9 mouse cellular contexts compared by ENCODE assay signal in genomic region chr2:92954404-92955114, GRCm38 (mm10). TPM values are rescaled to one million over a fixed set of nuclear protein-coding genes. Genes with fewer than 3 reads are reported as not detected.
A peak's percentile ranks its signal among the peaks of the same experiment; 100 is the strongest.
DNase-seq lines count a peak whose midpoint lies in the region; ATAC-seq and TF ChIP-seq lines count a peak whose summit lies in the region.
"Had no signal": no experiment of that assay in that cellular context is flagged by ENCODE, and none has a peak within 500 bp of the region (broad histone marks: within the 10 kb centered on the region; RNA-seq: fewer than 3 reads in every experiment).

No protein-coding gene starts in this region.

- H3K27ac ChIP-seq in forebrain, postnatal 0 days (ENCODE audit: low read depth, low read length): no peak overlapping the region
- no peak overlapping the region for H3K27ac ChIP-seq in forebrain, embryonic 15.5 days (replicated peaks)
- H3K27ac ChIP-seq: limb, embryonic 15.5 days had no signal

- no peaks in the 10 kb centered on the region for H3K36me3 ChIP-seq in forebrain, postnatal 0 days (ENCODE audit: insufficient read depth)
- H3K36me3 ChIP-seq in forebrain, embryonic 15.5 days: no peaks in the 10 kb centered on the region
- H3K36me3 ChIP-seq in splenic B cell, adult 2 months (ENCODE audit: control insufficient read depth, insufficient read depth, low read length, poor library complexity, severe bottlenecking): no peaks in the 10 kb centered on the region
- H3K36me3 ChIP-seq: limb, embryonic 15.5 days had no signal

- ATAC-seq in forebrain, postnatal 0 days: no peak
- ATAC-seq in forebrain, embryonic 15.5 days (replicated peaks): no peak
- ATAC-seq in cerebellum, adult (ENCODE audit: insufficient number of reproducible peaks, low FRiP score, low TSS enrichment): peak; percentile 43; the same call in 1 of the 2 replicates

- H3K9me3 ChIP-seq in forebrain, postnatal 0 days (ENCODE audit: low read length): no peaks in the 10 kb centered on the region
- no peaks in the 10 kb centered on the region for H3K9me3 ChIP-seq in forebrain, embryonic 15.5 days
- H3K9me3 ChIP-seq: limb, embryonic 15.5 days had no signal

- DNase-seq in forebrain, postnatal 0 days: peak; percentile 66
- DNase-seq in ES-CJ7 (ENCODE audit: low read depth, low spot score): peak; percentile 60
- peak; percentile 72 to 84 for DNase-seq in frontal cortex, postnatal 36 days (ENCODE audit: low spot score in 2 of 2)
- DNase-seq in layer of hippocampus, adult 18-20 months (ENCODE audit: low spot score in 2 of 2): peak; percentile 69 to 86
- DNase-seq in lung, postnatal 10 days: peak; percentile 83
- peak; percentile 62 for DNase-seq in splenic B cell, adult 2 months (ENCODE audit: low read depth, low spot score)

- 31% methylated on average over 11 of the region's 11 CpGs for WGBS in forebrain, postnatal 0 days
- WGBS in forebrain, embryonic 15.5 days: 28% methylated on average over 11 of the region's 11 CpGs

- no peak overlapping the region for H3K4me2 ChIP-seq in forebrain, postnatal 0 days (ENCODE audit: low read depth)
- H3K4me2 ChIP-seq in forebrain, embryonic 15.5 days (replicated peaks): no peak overlapping the region
- H3K4me2 ChIP-seq: limb, embryonic 15.5 days had no signal

- H3K4me3 ChIP-seq in forebrain, postnatal 0 days (ENCODE audit: low read depth, low read length): no peak overlapping the region
- H3K4me3 ChIP-seq in forebrain, embryonic 15.5 days: no peak overlapping the region
- H3K4me3 ChIP-seq: limb, embryonic 15.5 days had no signal

- peak; percentile 85 for TF ChIP-seq CTCF in forebrain, postnatal 0 days (IDR thresholded peaks at IDR 0.05; ENCODE audit: low read depth)

- H3K9ac ChIP-seq in forebrain, postnatal 0 days: no peak overlapping the region
- H3K9ac ChIP-seq in forebrain, embryonic 15.5 days (replicated peaks): no peak overlapping the region
- H3K9ac ChIP-seq: limb, embryonic 15.5 days had no signal

- no peaks in the 10 kb centered on the region for H3K4me1 ChIP-seq in forebrain, postnatal 0 days (ENCODE audit: insufficient read depth)
- H3K4me1 ChIP-seq in forebrain, embryonic 15.5 days: no peaks in the 10 kb centered on the region
- H3K4me1 ChIP-seq: limb, embryonic 15.5 days had no signal

- no peaks in the 10 kb centered on the region for H3K27me3 ChIP-seq in forebrain, postnatal 0 days (ENCODE audit: insufficient read depth, low read length)
- no peaks in the 10 kb centered on the region for H3K27me3 ChIP-seq in forebrain, embryonic 15.5 days
- no peaks in the 10 kb centered on the region for H3K27me3 ChIP-seq in splenic B cell, adult 2 months (ENCODE audit: control insufficient read depth, insufficient read depth, low read length, poor library complexity, severe bottlenecking)
- H3K27me3 ChIP-seq: limb, embryonic 15.5 days had no signal

RNA-seq across cellular contexts. Expression of gene Syt13, which starts 39.7 kb away (rescaled TPM):
- 67.6 and 103 TPM in 2 replicates for total RNA-seq in forebrain, postnatal 0 days (2014; rRNA removed)
- polyA plus RNA-seq in forebrain, postnatal 0 days (2015; fragmentation: Nextera tagmentation; extraction: Ambion mirVana): 33.0 and 58.4 TPM in 2 replicates
- 21.8 and 30.0 TPM in 2 replicates for polyA plus RNA-seq in forebrain, embryonic 15.5 days (2015; fragmentation: Nextera tagmentation; extraction: Ambion mirVana)
- total RNA-seq in layer of hippocampus, adult 18-20 months (2021): 100 to 1,000 TPM; 141 to 158 TPM
